Mouse (Mus musculus): ENCODE results near the gene Gm49369.

GRCm38 (mm10) chr7:142375261-142375724 lies 7.2 kb downstream of the Gm49369 start:
- TF ChIP-seq CTCF (IDR thresholded peaks at IDR 0.05; ENCODE audit: low read depth): no peak
- TF ChIP-seq EP300 (IDR thresholded peaks at IDR 0.05; ENCODE audit: low read depth): no peak
